Mouse (Mus musculus) lung, postnatal 0 days (tissue): ENCODE results near the gene Nhlrc3.

Source experiments
- CTCF ChIP-seq: IDR thresholded peaks from 2 replicates; pipeline ENCODE4 v1.5.1; 2016; ENCODE audit warnings: antibody characterized with exemption, mild to moderate bottlenecking
- EP300 ChIP-seq: IDR thresholded peaks from 2 replicates; pipeline ENCODE4 v1.6.1; 2016; ENCODE audit warnings: antibody characterized with exemption, mild to moderate bottlenecking, control low read depth

DNA sequence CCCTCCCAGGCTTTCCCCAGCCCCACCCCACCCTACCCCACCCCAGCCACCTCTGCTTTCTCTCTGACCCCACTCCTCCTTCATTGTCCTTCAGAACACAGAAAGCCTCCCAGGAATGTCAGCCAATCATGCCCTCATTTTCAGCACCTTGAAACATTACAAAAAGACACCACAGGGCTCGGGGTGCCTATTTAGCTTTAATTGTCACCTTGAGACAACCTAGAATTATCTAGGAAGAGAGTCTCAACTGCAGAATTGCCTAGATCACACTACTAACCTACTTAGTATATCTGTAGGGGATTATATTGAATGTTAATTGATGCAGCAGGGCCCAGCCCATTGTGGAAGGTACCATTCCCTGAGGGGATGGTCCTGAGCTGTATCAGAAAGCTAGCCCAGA lies 40.4 kb downstream of the Nhlrc3 start:
- no peak for TF ChIP-seq CTCF
- no peak for TF ChIP-seq EP300
